Mouse (Mus musculus) ovary, postnatal 10 days (tissue): ENCODE results near the gene Gm4787.
"Not testable (repeated sequence)": the region's sequence is repeated elsewhere in the genome, so short reads cannot be mapped to it uniquely, and the experiment has no call there.

ENCODE experiments used
- DNase-seq: peaks from one replicate; pipeline ENCODE4 v3.0.0; 2022; ENCODE audit warnings: low spot score

Gene Gm4787

DNA sequence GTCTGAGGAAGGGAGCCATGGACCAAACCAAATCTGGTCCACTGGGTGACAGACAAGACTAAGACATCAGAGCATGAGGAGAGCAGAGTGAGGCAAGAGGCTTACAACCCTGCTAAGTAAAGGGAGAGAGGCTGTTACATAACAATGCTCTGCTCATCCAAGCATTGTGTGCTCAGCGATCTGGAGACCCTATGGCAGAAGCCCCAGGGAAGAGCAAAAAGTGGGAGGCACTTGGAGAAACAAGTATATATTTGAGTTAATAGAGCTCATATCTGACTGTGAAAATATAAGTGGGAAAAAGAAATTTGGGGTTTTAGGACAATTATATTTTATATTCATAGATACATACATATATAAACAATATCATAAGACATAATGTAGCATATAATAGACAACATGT is at the start of gene Gm4787:
Gm4787 (minus strand) TSS at position 101 of the 400 bp plus-strand sequence.
- DNase-seq, result not testable (repeated sequence)

DNA sequence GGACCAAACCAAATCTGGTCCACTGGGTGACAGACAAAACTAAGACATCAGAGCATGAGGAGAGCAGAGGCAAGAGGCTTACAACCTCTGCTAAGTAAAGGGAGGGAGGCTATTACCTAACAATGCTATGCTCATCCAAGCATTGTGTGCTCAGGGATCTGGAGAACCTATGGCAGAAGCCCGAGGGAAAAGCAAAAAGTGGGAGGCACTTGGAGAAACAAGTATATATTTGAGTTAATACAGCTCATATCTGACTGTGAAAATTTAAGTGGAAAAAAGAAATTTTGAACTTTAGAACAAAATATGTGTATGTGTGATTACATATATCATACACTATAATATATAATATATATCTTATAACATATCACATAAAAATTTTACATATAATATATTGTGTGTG is 42.6 kb upstream of the Gm4787 start, which contains the start of gene Adam4:
Adam4 (minus strand) TSS at position 101 of the 400 bp plus-strand sequence.
- no peak for DNase-seq

DNA sequence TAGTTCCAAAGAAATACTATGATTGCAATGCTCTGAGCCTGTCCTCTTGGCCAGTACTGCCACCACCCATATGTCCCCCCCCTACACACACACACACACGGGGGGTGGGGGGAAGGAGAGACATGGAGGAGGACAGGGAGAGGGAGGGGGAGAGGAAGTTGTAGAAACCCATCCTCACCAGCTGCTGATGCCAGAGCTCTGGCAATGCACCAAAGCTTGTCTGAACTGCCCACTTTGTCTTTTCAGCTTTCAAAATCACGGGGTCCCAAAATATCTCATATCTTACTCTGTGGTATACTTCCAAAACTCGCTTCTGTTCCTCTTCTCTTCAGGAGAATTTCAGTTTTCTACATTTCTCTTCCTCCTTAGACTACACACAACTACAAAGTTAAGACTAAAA is 33.9 kb upstream of the Gm4787 start:
- no peak for DNase-seq

DNA sequence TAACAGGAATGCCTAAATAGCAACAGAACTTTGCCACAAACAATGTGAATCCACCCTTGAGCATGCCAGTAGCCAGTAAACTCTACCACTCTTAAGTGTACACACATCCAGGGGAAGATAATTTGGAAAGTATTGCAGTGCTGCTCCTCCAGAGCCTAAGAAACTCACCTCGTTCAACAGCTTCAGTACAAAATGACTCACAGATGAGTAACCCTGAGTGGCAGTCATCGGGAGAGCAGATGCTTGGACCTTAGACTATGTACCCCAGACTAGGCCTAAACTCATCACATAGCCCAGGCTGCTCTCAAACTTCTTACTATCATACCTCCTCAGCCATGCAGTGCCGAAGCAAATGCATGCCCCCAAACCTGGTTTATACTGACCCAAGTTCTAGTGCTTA is 29.7 kb upstream of the Gm4787 start:
- no peak for DNase-seq

DNA sequence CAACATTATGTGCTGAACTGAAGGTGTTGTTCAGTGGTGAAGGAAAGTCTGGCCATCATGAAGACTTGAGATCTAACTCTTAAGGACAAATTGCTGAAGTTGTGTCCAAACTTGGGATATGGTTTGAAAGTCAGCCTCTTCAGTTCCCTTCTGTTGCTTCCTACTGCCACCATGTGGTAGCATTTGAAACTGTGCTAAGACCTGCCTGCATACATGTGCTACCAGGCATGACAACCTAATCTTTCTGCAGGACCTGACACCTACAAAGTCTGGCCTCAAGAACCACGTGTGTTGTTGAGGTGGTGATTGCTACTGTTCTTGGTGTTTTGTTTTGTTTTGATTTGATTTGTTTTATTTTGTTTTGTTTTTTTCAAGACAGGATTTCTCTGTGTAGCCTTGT is 22.9 kb upstream of the Gm4787 start:
- peak; percentile 16 for DNase-seq

DNA sequence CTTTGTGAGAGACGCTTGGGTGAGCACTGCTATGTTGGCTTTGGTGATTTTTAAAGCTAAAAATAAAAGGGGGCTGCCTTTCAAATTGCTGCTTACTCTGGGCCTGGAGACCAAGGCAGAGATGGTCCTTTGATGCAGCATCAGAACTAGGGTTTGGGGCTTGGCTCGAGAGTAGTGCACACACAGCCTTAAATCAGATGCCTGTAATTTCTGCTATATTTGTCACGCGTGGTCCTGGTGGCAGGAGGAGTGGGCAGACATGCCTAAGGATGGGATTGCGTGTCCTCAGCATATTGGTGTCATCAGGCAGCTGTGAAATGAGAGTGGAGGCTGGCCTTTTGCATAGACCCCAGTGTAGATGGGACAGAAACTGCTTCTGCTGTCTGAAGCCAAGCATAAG is 45.4 kb downstream of the Gm4787 start:
- DNase-seq, result no peak

DNA sequence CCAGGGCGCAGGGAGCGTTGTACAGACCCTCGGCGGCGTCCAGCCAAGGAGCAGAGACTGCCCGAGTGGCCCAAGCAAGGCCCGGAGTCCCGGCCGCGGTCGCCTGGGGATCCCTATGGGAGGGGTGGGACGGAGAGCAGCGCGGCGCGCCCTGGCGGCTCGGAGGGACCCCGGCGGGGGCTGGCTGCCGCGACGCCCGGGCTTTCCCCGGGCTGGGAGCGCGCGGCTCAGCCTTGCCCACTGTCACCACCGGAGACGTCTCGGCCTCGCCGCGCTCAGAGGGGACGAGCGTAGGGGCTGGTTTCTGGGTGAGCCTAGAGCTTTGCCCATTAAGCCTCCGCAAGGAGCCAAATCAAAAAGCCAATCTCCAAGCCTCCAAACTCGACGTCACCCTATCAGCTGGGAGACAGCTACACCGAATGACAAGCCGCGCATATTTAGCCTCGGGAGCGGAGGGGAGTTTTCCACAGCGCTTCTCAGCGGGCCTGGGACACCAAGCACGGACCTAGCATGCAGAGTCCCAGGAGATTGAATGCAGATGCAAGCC is 46.3 kb downstream of the Gm4787 start, which contains the start of gene Slc8a3:
Slc8a3 (minus strand) TSS at position 306 of the 547 bp plus-strand sequence.
- DNase-seq, result no peak

DNA sequence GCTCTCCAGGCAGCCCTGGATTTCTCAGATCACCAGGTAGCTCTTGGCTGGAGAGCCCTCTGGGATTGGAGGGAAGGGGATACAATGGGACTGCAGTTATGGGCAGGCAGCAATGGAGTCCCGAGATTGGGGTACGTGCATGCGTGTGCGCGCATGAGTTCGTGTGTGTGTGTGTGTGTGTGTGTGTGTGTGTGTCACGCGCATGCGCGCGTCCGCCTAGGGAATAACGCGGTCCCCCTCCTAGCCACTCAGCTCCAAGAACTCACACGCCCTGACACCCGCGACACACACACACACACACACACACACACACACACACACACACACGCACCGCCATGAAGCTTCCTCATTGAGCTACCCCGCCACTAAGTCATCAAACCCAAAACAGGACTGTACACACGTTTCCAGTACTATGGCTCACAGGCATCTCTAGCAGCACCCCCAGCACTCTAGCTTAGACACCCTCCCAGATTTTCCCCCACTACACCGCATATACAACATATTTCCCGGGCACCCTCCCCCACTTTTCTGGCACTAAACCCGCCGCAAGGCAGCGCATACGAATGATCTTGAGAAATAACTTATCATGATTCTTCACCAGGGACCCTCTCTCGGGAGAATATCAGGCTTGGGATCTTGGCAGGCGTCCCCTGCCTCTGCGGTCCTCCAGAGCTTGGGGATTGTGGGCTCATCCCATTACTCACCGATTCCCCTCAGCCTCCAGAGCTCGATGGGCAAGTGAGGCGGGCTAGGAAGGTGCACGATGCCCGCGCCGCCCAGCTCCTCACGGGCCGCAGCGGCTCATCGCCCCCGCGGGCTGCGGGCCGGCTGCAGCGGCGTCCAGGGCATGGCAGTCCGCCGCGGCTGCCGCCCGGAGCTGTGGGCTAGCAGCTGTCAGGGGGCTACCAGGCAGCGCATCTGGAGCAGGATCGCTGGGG is 47.1 kb downstream of the Gm4787 start:
- DNase-seq, result no peak

DNA sequence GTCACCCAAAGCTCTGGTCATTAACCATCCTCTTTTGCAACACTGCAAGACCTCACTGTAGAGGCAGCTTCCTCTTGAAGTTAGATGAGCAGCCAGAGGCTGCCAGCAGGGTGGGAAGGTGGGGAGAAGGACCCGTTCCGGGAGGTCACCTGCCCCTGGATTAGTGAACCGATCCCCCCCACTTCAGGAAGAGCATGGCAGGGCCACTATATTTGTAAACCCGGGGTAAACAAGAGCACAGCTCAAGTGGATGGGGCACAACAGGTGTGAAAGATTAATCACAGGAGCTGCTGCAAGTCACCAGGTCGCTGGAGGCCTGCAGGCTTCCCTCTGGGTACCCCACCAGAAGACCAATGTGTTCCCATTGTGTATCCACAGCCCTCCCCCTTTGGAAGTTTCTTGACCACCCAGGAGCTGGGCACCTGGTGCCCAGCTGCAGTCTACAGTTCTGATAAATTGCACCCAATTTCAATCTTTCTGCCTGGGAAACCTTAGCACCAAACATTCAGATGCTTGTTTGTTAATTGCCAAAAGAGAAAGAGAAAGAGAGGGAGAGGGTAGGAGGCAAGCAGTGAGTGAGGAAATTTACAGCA is 48.1 kb downstream of the Gm4787 start:
- DNase-seq, result no peak
